Mouse (Mus musculus) G1E (cell line): ENCODE results near the gene Taf5. TPM values are rescaled to one million over a fixed set of nuclear protein-coding genes. Genes with fewer than 3 reads are reported as not detected.

Experiments
- ATAC-seq: 2 replicates; pipeline ENCODE4 v1.8.0; 2016; ENCODE audit warnings: mild to moderate bottlenecking; ENCODE audit not compliant: insufficient number of reproducible peaks, poor library complexity, low FRiP score, severe bottlenecking; ENCODE audit errors: extremely low read depth
- DNase-seq: peaks from one replicate; pipeline ENCODE4 v3.0.0; 2012; ENCODE audit warnings: low spot score
- H3K27me3 ChIP-seq: 2 replicates; pipeline ENCODE4 v1.6.1; 2012; ENCODE audit warnings: mild to moderate bottlenecking, low read length, inconsistent platforms; ENCODE audit not compliant: insufficient read depth
- H3K36me3 ChIP-seq: replicated peaks from 2 replicates; pipeline ENCODE3; 2012; ENCODE audit warnings: mild to moderate bottlenecking, inconsistent platforms
- H3K4me1 ChIP-seq: 2 replicates; pipeline ENCODE4 v1.6.1; 2012; ENCODE audit warnings: low read depth, low read length, inconsistent platforms, mixed read lengths; ENCODE audit not compliant: insufficient read depth
- H3K4me3 ChIP-seq: 2 replicates; pipeline ENCODE4 v1.5.1; 2012; ENCODE audit warnings: low read depth, mild to moderate bottlenecking, inconsistent platforms, low read length, moderate library complexity, mixed read lengths
- H3K9me3 ChIP-seq: replicated peaks from 2 replicates; pipeline ENCODE4 v1.6.1; 2012; ENCODE audit warnings: inconsistent platforms
- CTCF ChIP-seq: IDR thresholded peaks from 2 replicates; pipeline ENCODE4 v1.5.1; 2012; ENCODE audit warnings: low read depth, low read length, inconsistent platforms, mixed read lengths
- GATA1 ChIP-seq: IDR thresholded peaks from 2 replicates; pipeline ENCODE4 v1.6.1; 2012; ENCODE audit warnings: borderline replicate concordance, low read length, inconsistent platforms, mixed read lengths
- GATA2 ChIP-seq: IDR thresholded peaks from 2 replicates; pipeline ENCODE4 v1.6.1; 2012; ENCODE audit warnings: low read depth, low read length, inconsistent platforms, borderline replicate concordance
- POLR2AphosphoS5 ChIP-seq: IDR thresholded peaks from 2 replicates; pipeline ENCODE4 v1.6.1; 2012; ENCODE audit warnings: low read depth, low read length, inconsistent platforms; ENCODE audit not compliant: insufficient replicate concordance
- TAL1 ChIP-seq: conservative IDR thresholded peaks from 2 replicates; pipeline ENCODE4 v1.6.1; 2012; ENCODE audit warnings: low read depth, low read length, inconsistent platforms, mixed read lengths
- polyA plus RNA-seq: library from polyadenylated mRNA; stranded (reverse); fragments of >175 nt; gene quantifications from 2 replicates; pipeline ENCODE4 v1.2.3, GENCODE M21; 2012
- total RNA-seq, 2 experiments: library from RNA; stranded (forward) in 1 of 2; stranded (reverse) in 1 of 2; fragments of 200-1000 nt in 1 of 2; fragments of >200 nt in 1 of 2; fragmentation: Nextera tagmentation in 1 of 2; gene quantifications; 2 replicates each; pipeline ENCODE4 v1.2.3; 2014 to 2017

Taf5 gene
- total and polyA plus RNA-seq, 3 experiments = 7.4 to 23.0 (median 22.6) TPM

- no peak for DNase-seq
- no peak overlapping the region for H3K4me3 ChIP-seq
Measured at GRCm38 (mm10) chr19:47026513-47026912, 41.0 kb upstream of the Taf5 start.

GRCm38 (mm10) chr19:47029796-47030195 is 37.8 kb upstream of the Taf5 start:
- peaks cover 30% of the 10 kb centered on the region for H3K36me3 ChIP-seq
- no peaks in the 10 kb centered on the region; the same call in 1 of the 2 replicates for H3K4me1 ChIP-seq
- no peak for DNase-seq
- TF ChIP-seq GATA2 (no peak), GATA1 (no peak), POLR2AphosphoS5 (no peak), TAL1 (no peak), CTCF (no peak)
- no peak for ATAC-seq
- no peak overlapping the region for H3K4me3 ChIP-seq
- H3K27me3 ChIP-seq = peaks cover 4% of the 10 kb centered on the region
- H3K9me3 ChIP-seq = no peaks in the 10 kb centered on the region

More at GRCm38 (mm10) chr19:47026513-47026912, 41.0 kb upstream of the Taf5 start:
- Histone ChIP-seq H3K9me3 (no peaks in the 10 kb centered on the region), H3K4me1 (no peaks in the 10 kb centered on the region), H3K27me3 (peaks cover 16% of the 10 kb centered on the region), H3K36me3 (peaks cover 2% of the 10 kb centered on the region)
- no peak for ATAC-seq
- TF ChIP-seq CTCF = no peak

- ATAC-seq (no peak), DNase-seq (no peak)
- no peaks in the 10 kb centered on the region for H3K9me3 ChIP-seq
- TF ChIP-seq GATA1 (no peak), POLR2AphosphoS5 (no peak), CTCF (no peak), GATA2 (no peak), TAL1 (no peak)
- H3K27me3 ChIP-seq = no peaks in the 10 kb centered on the region
- H3K4me1 ChIP-seq = no peaks in the 10 kb centered on the region; the same call in 1 of the 2 replicates
- no peak overlapping the region for H3K4me3 ChIP-seq
- H3K36me3 ChIP-seq = peaks cover 45% of the 10 kb centered on the region
Measured at GRCm38 (mm10) chr19:47031770-47032169, 35.8 kb upstream of the Taf5 start.

- no peak for TF ChIP-seq TAL1
- TF ChIP-seq POLR2AphosphoS5 = no peak
- TF ChIP-seq GATA1 = no peak
- no peak for TF ChIP-seq GATA2
- no peak for TF ChIP-seq CTCF
- DNase-seq (no peak), ATAC-seq (no peak)
- Histone ChIP-seq H3K27me3 (no peaks in the 10 kb centered on the region), H3K4me3 (no peak overlapping the region), H3K9me3 (no peaks in the 10 kb centered on the region), H3K4me1 (no peaks in the 10 kb centered on the region; the same call in 1 of the 2 replicates), H3K36me3 (peaks cover 73% of the 10 kb centered on the region)
Measured at GRCm38 (mm10) chr19:47034916-47035315, 32.6 kb upstream of the Taf5 start.

- H3K4me1 ChIP-seq = no peaks in the 10 kb centered on the region; the same call in 1 of the 2 replicates
Measured at GRCm38 (mm10) chr19:47036596-47036995, 30.9 kb upstream of the Taf5 start.

GRCm38 (mm10) chr19:47040720-47041473 is 26.6 kb upstream of the Taf5 start:
- H3K9me3 ChIP-seq = no peaks in the 10 kb centered on the region
- H3K4me1 ChIP-seq = no peaks in the 10 kb centered on the region
- no peak overlapping the region for H3K4me3 ChIP-seq
- peaks cover 75% of the 10 kb centered on the region for H3K36me3 ChIP-seq
- ATAC-seq (no peak), DNase-seq (no peak)
- H3K27me3 ChIP-seq = no peaks in the 10 kb centered on the region
- no peak for TF ChIP-seq GATA2
- TF ChIP-seq TAL1 = no peak
- no peak for TF ChIP-seq POLR2AphosphoS5

More at GRCm38 (mm10) chr19:47036596-47036995, 30.9 kb upstream of the Taf5 start:
- H3K9me3 ChIP-seq = no peaks in the 10 kb centered on the region
- H3K4me3 ChIP-seq = no peak overlapping the region
- TF ChIP-seq POLR2AphosphoS5 (no peak), TAL1 (no peak), CTCF (no peak), GATA1 (no peak), GATA2 (no peak)
- ATAC-seq (no peak), DNase-seq (no peak)
- peaks cover 86% of the 10 kb centered on the region for H3K36me3 ChIP-seq
- no peaks in the 10 kb centered on the region for H3K27me3 ChIP-seq
